29 mouse cellular contexts compared by ENCODE assay signal in genomic region chr11:85710155-85710554, GRCm38 (mm10).
DNase-seq lines count a peak whose midpoint lies in the region; ATAC-seq and TF ChIP-seq lines count a peak whose summit lies in the region.
"Had no signal": no experiment of that assay in that cellular context is flagged by ENCODE, and none has a peak within 500 bp of the region (broad histone marks: within the 10 kb centered on the region; RNA-seq: fewer than 3 reads in every experiment).

No protein-coding gene starts in this region.

- TF ChIP-seq CTCF in midbrain, postnatal 0 days (IDR thresholded peaks at IDR 0.05), result no peak

- H3K36me3 ChIP-seq in heart, embryonic 10.5 days, result no peaks in the 10 kb centered on the region
- H3K36me3 ChIP-seq in midbrain, embryonic 11.5 days (ENCODE audit: control insufficient read depth, insufficient read depth, low read length), result no peaks in the 10 kb centered on the region
- no peaks in the 10 kb centered on the region for H3K36me3 ChIP-seq in midbrain, postnatal 0 days (ENCODE audit: insufficient read depth, low read length)
- H3K36me3 ChIP-seq: embryonic facial prominence, embryonic 13.5 days; heart, embryonic 13.5 days; hindbrain, embryonic 10.5 days; kidney, embryonic 15.5 days; limb, embryonic 12.5 days; liver, embryonic 15.5 days had no signal

- peak; percentile 74 for DNase-seq in heart, embryonic 10.5 days (ENCODE audit: low spot score)
- DNase-seq in heart, adult 8-10 months (ENCODE audit: low spot score), result no peak
- peak; percentile 73 for DNase-seq in midbrain, embryonic 11.5 days (ENCODE audit: low spot score, missing footprints)
- DNase-seq in midbrain, postnatal 0 days (ENCODE audit: low spot score), result no peak
- peak; percentile 54 for DNase-seq in lung, postnatal 10 days
- DNase-seq in natural killer cell, adult 2 months (ENCODE audit: low spot score in 2 of 2), result no peak
- no peak for DNase-seq in MN1 (ENCODE audit: low spot score)
- DNase-seq: adrenal gland, adult 2 months; B cell, adult 2 months; cerebellum, adult 8-10 months; cerebellum, postnatal 25 days; gastrocnemius, postnatal 10 days; heart, postnatal 10 days; kidney, adult 18-20 months; kidney, postnatal 25 days; midbrain, embryonic 14.5 days; right cerebral cortex, postnatal 25 days; spleen, adult 18-20 months; thymus, adult 18-20 months; thymus, postnatal 25 days had no signal

- no peak for ATAC-seq in midbrain, embryonic 11.5 days (ENCODE audit: low FRiP score)
- ATAC-seq in midbrain, postnatal 0 days (ENCODE audit: low FRiP score), result no peak
- ATAC-seq: activated CD4-positive, CD25-positive, alpha-beta regulatory T cell, adult 4 months; forebrain, embryonic 16.5 days; hindbrain, embryonic 16.5 days had no signal

- H3K4me2 ChIP-seq in midbrain, embryonic 11.5 days, result no peak overlapping the region
- no peak overlapping the region for H3K4me2 ChIP-seq in midbrain, postnatal 0 days (ENCODE audit: low read depth, low read length, poor library complexity, severe bottlenecking)
- H3K4me2 ChIP-seq: embryonic facial prominence, embryonic 13.5 days; heart, embryonic 13.5 days; kidney, embryonic 15.5 days; limb, embryonic 12.5 days; liver, embryonic 15.5 days had no signal

- no peaks in the 10 kb centered on the region for H3K9me3 ChIP-seq in heart, embryonic 10.5 days
- no peaks in the 10 kb centered on the region for H3K9me3 ChIP-seq in midbrain, embryonic 11.5 days (ENCODE audit: control insufficient read depth, low read length)
- no peaks in the 10 kb centered on the region for H3K9me3 ChIP-seq in midbrain, postnatal 0 days (ENCODE audit: low read length)
- H3K9me3 ChIP-seq: embryonic facial prominence, embryonic 13.5 days; heart, embryonic 13.5 days; hindbrain, embryonic 10.5 days; kidney, embryonic 15.5 days; limb, embryonic 12.5 days; liver, embryonic 15.5 days had no signal

- no peak overlapping the region for H3K4me3 ChIP-seq in heart, embryonic 10.5 days
- no peak overlapping the region for H3K4me3 ChIP-seq in midbrain, embryonic 11.5 days (ENCODE audit: low read depth, low read length)
- H3K4me3 ChIP-seq in midbrain, postnatal 0 days (ENCODE audit: low read depth, low read length), result no peak overlapping the region
- H3K4me3 ChIP-seq: embryonic facial prominence, embryonic 13.5 days; heart, embryonic 13.5 days; hindbrain, embryonic 10.5 days; kidney, embryonic 15.5 days; limb, embryonic 12.5 days; liver, embryonic 15.5 days had no signal

- WGBS in heart, embryonic 10.5 days, result 49% methylated on average over 7 of the region's 7 CpGs
- 81% methylated on average over 7 of the region's 7 CpGs for WGBS in midbrain, embryonic 11.5 days
- WGBS in midbrain, postnatal 0 days, result 86% methylated on average over 7 of the region's 7 CpGs

- no peak overlapping the region for H3K9ac ChIP-seq in midbrain, embryonic 11.5 days (ENCODE audit: low read length)
- H3K9ac ChIP-seq in midbrain, postnatal 0 days (replicated peaks; ENCODE audit: low read length, poor library complexity, severe bottlenecking), result no peak overlapping the region
- H3K9ac ChIP-seq: embryonic facial prominence, embryonic 13.5 days; heart, embryonic 13.5 days; kidney, embryonic 15.5 days; limb, embryonic 12.5 days; liver, embryonic 15.5 days had no signal

- peaks cover 4% of the 10 kb centered on the region for H3K27me3 ChIP-seq in heart, embryonic 10.5 days (ENCODE audit: insufficient read depth, poor library complexity, severe bottlenecking)
- H3K27me3 ChIP-seq in midbrain, embryonic 11.5 days (ENCODE audit: control insufficient read depth, insufficient read depth, low read length), result peaks cover 14% of the 10 kb centered on the region; the same call in 1 of the 2 replicates
- 0 out of 2 replicates have a peak, but pooled peaks cover 3% of the 10 kb centered on the region for H3K27me3 ChIP-seq in midbrain, postnatal 0 days (ENCODE audit: insufficient read depth, low read length)

- no peak overlapping the region for H3K27ac ChIP-seq in heart, embryonic 10.5 days
- H3K27ac ChIP-seq in midbrain, embryonic 11.5 days (ENCODE audit: low read depth, low read length), result no peak overlapping the region
- H3K27ac ChIP-seq in midbrain, postnatal 0 days (ENCODE audit: low read depth, low read length), result no peak overlapping the region
- H3K27ac ChIP-seq: embryonic facial prominence, embryonic 13.5 days; heart, embryonic 13.5 days; hindbrain, embryonic 10.5 days; kidney, embryonic 15.5 days; limb, embryonic 12.5 days; liver, embryonic 15.5 days had no signal

- H3K4me1 ChIP-seq in heart, embryonic 10.5 days, result peaks cover 37% of the 10 kb centered on the region
- peaks cover 18% of the 10 kb centered on the region for H3K4me1 ChIP-seq in midbrain, embryonic 11.5 days (ENCODE audit: control insufficient read depth, insufficient read depth, low read length)
- H3K4me1 ChIP-seq in midbrain, postnatal 0 days (ENCODE audit: insufficient read depth, low read length), result no peaks in the 10 kb centered on the region; the same call in 1 of the 2 replicates

Comparison
In these comparisons a context has a peak if more than half of its experiments do, and no peak if none do; other contexts are left out.
1. DNase-seq: peak in heart, embryonic 10.5 days (single experiment), midbrain, embryonic 11.5 days (single experiment) and lung, postnatal 10 days (single experiment); none in heart, adult 8-10 months (single experiment), midbrain, postnatal 0 days (single experiment), natural killer cell, adult 2 months (0 of 2) and MN1 (single experiment).